Mouse (Mus musculus) heart, postnatal 14 days (tissue): ENCODE data around the gene Col23a1. TPM values are rescaled to one million over a fixed set of nuclear protein-coding genes. Genes with fewer than 3 reads are reported as not detected.
A peak's percentile ranks its signal among the peaks of the same experiment; 100 is the strongest.
"Not testable (repeated sequence)": the region's sequence is repeated elsewhere in the genome, so short reads cannot be mapped to it uniquely, and the experiment has no call there.

Experiments used
- DNase-seq, 2 experiments: peaks; one replicate each; pipeline ENCODE4 v3.0.0; 2021 to 2022
- intact Hi-C: fragments of 180-260 bp; cut with DNase I; formaldehyde crosslinking; loops from one replicate; pipeline ENCODE4 v1.15.1; 2025
- total RNA-seq, 2 experiments: library from RNA; stranded (reverse); gene quantifications; 2 replicates each; pipeline ENCODE4 v1.2.3; 2021

Col23a1 gene
- total RNA-seq, 2 experiments from 2014 or later, result 1.5 to 1.7 TPM

- intact Hi-C loops, result no loop called here
- no peak for DNase-seq
Measured at GRCm38 (mm10) chr11:51320609-51321008, 30.9 kb downstream of the Col23a1 start.

- intact Hi-C loops, result loop anchor here (1.0 to 2.0 kb wide), 2 partner anchors 120 to 206 kb away; no protein-coding TSS in a partner anchor
- peak in 1 of 2 experiments; percentile 21 for DNase-seq
Measured at GRCm38 (mm10) chr11:51326908-51327307, 37.2 kb downstream of the Col23a1 start.

GRCm38 (mm10) chr11:51328387-51328942 lies 38.7 kb downstream of the Col23a1 start:
- DNase-seq, result no peak
- intact Hi-C loops, result no loop called here

GRCm38 (mm10) chr11:51329837-51330714 lies 40.4 kb downstream of the Col23a1 start:
- no peak for DNase-seq
- intact Hi-C loops, result no loop called here

GRCm38 (mm10) chr11:51334017-51334416 lies 44.3 kb downstream of the Col23a1 start:
- DNase-seq, result no peak
- intact Hi-C loops, result no loop called here

DNA sequence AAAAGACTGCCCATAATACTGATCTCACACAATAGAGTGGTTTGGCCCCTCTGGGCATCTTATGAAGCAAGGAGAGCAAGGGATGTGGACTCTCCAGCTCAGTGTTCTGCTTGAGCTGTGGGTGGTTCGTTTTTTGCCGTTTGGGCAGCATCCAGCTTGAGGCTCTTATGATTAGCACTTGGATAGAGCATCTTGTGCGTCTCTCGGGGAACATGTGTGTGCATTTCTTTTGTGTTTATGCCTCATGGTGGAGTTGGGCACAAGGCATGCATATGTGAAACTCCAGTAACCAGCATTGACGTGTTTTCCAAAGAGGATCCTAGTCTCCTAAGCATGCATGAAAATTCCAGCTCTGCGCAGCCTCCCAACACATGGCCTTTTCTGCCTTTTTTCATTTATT lies 47.9 kb downstream of the Col23a1 start:
- intact Hi-C loops, result no loop called here
- DNase-seq, result no peak

DNA sequence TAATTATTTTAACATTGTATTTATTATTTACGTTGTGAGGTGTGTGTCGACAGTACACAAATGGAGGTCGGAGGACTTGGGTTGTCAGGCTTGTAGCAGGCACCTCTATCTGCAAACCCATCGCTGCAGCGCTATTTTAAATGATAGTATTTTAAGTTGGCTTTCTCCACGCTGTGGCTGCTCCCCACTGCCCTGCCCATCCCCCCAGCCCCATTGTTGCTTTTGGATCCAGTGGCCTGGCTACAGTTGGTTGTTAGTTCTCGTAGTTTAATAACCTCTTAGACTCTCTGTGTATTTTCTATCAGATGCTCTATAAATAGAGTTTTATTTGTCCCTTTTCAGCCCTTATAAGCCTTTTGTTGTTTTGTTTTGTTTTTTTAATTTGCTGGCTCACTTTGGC lies 48.7 kb downstream of the Col23a1 start:
- intact Hi-C loops, result no loop called here
- DNase-seq, result no peak

GRCm38 (mm10) chr11:51341091-51341490 lies 51.4 kb downstream of the Col23a1 start:
- intact Hi-C loops, result no loop called here
- no peak for DNase-seq

DNA sequence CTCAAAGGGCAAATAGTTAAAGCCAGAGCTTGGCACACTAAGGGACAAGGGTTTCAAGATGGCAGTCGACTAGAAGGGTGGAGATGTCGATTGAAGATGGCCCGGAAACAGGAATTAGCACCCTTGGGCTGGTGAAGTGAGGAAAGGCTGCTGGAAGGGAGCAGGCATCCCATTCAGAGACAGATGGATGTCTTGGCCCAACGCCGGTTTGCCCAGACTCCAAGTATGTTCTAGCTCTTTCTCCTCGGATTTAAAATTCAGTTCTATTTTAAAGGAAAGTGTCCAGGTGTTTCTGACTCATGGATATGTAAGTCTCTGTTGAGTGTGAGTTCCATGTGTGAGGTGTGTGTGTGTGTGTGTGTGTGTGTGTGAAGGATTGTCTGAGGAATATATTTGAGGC lies 53.1 kb downstream of the Col23a1 start:
- intact Hi-C loops, result no loop called here
- DNase-seq, result peak; percentile 37 to 40

DNA sequence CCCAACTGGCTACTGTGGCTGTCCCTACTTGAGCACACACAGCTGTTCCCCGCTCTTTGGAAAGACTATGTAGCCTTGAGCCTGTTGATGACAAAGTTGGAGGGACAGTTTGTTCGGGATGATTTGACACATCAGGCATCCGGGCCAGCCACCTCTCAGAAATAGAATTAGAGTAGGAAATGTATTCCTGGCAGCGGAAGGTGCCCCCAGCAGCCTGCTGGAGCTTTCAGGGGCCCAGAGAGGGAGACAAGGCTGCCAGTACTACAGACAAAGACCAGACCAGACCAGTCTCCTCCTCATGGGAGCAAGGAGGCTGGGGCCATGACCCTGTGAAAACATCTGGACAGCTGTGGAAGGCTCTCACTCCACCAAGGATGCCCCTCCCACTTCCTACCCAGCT lies 53.6 kb downstream of the Col23a1 start:
- intact Hi-C loops, result no loop called here
- DNase-seq, result peak; percentile 29 to 55

DNA sequence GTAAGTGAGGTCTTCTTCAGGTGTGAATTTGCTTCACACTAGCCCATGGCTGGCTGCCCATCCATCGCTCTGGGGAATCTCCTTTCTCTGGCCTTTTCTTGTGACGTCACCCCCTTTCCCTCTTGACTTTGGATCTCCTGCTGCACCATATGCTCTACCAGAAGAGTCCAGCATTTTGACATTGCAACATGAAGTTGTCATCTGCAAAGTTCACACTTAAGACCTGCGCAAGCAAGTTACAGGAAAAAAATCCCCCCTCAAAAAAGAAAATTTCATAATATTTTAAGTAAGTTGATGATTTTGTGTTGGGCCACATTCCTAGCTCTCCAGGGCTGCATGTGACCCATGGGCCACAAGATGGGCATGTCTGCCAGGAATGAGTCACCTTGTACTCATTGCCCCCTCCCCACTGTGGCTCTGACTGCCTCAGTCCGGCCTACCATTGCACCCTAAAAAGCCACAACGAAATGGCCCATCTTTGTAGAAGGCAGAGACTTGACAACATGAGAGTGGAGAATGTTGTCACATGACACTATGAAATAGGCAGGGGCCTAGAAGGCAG lies 54.1 kb downstream of the Col23a1 start:
- intact Hi-C loops, result no loop called here
- DNase-seq, result no peak

- intact Hi-C loops, result no loop called here
- peak; percentile 19 to 24 for DNase-seq
Measured at GRCm38 (mm10) chr11:51345481-51346465, 56.1 kb downstream of the Col23a1 start.

DNA sequence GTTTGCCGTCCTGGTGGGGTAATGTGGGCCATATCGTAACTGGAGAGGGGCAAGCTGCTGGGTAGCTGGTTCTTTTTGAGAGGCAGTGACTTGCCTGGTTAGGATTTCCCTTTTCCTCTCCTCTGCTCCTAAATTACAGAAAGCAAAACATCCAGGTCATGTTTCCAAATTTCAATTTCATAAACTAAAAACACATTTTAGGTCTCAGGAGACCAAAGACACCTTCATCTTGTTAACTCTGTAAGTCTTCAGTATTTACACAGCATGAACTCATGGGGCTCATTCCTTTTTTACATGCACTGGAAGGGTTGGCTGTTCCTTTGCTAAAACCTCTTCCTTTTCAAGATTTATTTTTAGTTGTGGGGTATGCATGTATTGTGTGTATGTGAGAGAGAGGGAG lies 58.0 kb downstream of the Col23a1 start:
- no peak for DNase-seq
- intact Hi-C loops, result no loop called here

- intact Hi-C loops, result no loop called here
- no peak for DNase-seq
Measured at GRCm38 (mm10) chr11:51349665-51350064, 59.9 kb downstream of the Col23a1 start.

GRCm38 (mm10) chr11:51351151-51351550 lies 61.4 kb downstream of the Col23a1 start:
- DNase-seq, result no peak
- intact Hi-C loops, result no loop called here

- intact Hi-C loops, result no loop called here
- DNase-seq, result peak; percentile 45 to 60
Measured at GRCm38 (mm10) chr11:51351841-51352240, 62.1 kb downstream of the Col23a1 start.

- no peak for DNase-seq
- intact Hi-C loops, result loop anchor here (2.0 kb wide), 1 partner anchor 45 kb away; no protein-coding TSS in a partner anchor
Measured at GRCm38 (mm10) chr11:51353746-51354145, 64.0 kb downstream of the Col23a1 start.

GRCm38 (mm10) chr11:51358981-51359380 lies 69.3 kb downstream of the Col23a1 start:
- DNase-seq, intact Hi-C loops: not testable (repeated sequence)

DNA sequence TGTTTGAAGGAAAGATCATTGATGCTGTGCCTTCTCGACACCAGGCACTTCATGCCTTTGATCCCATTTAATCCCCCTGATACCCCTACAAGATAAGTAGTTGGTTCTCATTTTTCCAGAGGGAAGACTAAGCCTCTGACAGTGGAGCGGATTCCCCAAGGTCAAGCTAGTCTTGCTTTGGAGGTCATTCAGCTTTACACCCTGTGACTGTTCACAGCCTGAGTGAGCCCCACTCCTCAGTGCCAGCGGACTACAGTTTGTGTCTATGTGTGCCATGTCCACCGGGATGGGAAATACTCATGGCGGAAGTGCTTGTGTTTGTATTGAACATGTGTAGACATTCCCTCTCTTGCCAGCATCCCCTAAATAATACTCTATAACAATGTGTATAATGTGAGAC lies 74.6 kb downstream of the Col23a1 start:
- intact Hi-C loops, result no loop called here
- DNase-seq, result no peak

- DNase-seq, result no peak
- intact Hi-C loops, result no loop called here
Measured at GRCm38 (mm10) chr11:51367334-51367733, 77.6 kb downstream of the Col23a1 start.
